24 mouse cellular contexts compared by ENCODE assay signal in genomic region chr14:54151272-54151671, GRCm38 (mm10).
DNase-seq lines count a peak whose midpoint lies in the region; ATAC-seq and TF ChIP-seq lines count a peak whose summit lies in the region.
"Had no signal": no experiment of that assay in that cellular context is flagged by ENCODE, and none has a peak within 500 bp of the region (broad histone marks: within the 10 kb centered on the region; RNA-seq: fewer than 3 reads in every experiment).

No protein-coding gene starts in this region.

- no peak for TF ChIP-seq POLR2A in thymus, adult 2 months (IDR thresholded peaks at IDR 0.05; ENCODE audit: control insufficient read depth, extremely low read depth, insufficient read depth, low read length, poor library complexity)

- no peak overlapping the region for H3K27ac ChIP-seq in heart, embryonic 10.5 days
- 0 out of 2 replicates have a peak overlapping the region, but pooled peaks have one; percentile 79 for H3K27ac ChIP-seq in liver, embryonic 13.5 days
- no peak overlapping the region for H3K27ac ChIP-seq in liver, embryonic 12.5 days
- peak overlapping the region; percentile 43; the same call in 1 of the 2 replicates for H3K27ac ChIP-seq in thymus, adult 2 months (ENCODE audit: control insufficient read depth, insufficient read depth, low read length)
- H3K27ac ChIP-seq: embryonic facial prominence, embryonic 13.5 days; embryonic facial prominence, embryonic 15.5 days; forebrain, embryonic 10.5 days; forebrain, embryonic 12.5 days had no signal

- peak; percentile 67 for DNase-seq in heart, embryonic 10.5 days (ENCODE audit: low spot score)
- no peak for DNase-seq in heart, adult 9 months (ENCODE audit: low spot score in 2 of 2)
- no peak for DNase-seq in liver, embryonic 13.5 days
- DNase-seq in thymus, adult 2 months = no peak
- DNase-seq in thymus, postnatal 14 days = no peak
- peak; percentile 7 for DNase-seq in thymus, postnatal 4 days
- no peak for DNase-seq in thymus, postnatal 36 days
- DNase-seq: adrenal gland, adult 2 months; adrenal gland, postnatal 10 days; adrenal gland, postnatal 25 days; cerebellum, adult 11 months; cerebellum, adult 18-20 months; cerebellum, adult 8-10 months; cerebellum, adult 9-11 months; cerebellum, postnatal 14 days; cerebellum, postnatal 36 days; embryo, embryonic 11 days had no signal

- H3K4me3 ChIP-seq in heart, embryonic 10.5 days = no peak overlapping the region
- H3K4me3 ChIP-seq in liver, embryonic 13.5 days (replicated peaks) = no peak overlapping the region
- H3K4me3 ChIP-seq in liver, embryonic 12.5 days = no peak overlapping the region
- H3K4me3 ChIP-seq in thymus, adult 2 months (ENCODE audit: control insufficient read depth, insufficient read depth, low read length) = no peak overlapping the region
- H3K4me3 ChIP-seq: embryonic facial prominence, embryonic 13.5 days; embryonic facial prominence, embryonic 15.5 days; erythroblast, embryonic 14.5 days; forebrain, embryonic 10.5 days; forebrain, embryonic 12.5 days had no signal

- 72% methylated on average over 3 of the region's 3 CpGs for WGBS in heart, embryonic 10.5 days
- 73% methylated on average over 3 of the region's 3 CpGs for WGBS in liver, embryonic 13.5 days (ENCODE audit: insufficient replicate concordance)
- 70% methylated on average over 3 of the region's 3 CpGs for WGBS in liver, embryonic 12.5 days (ENCODE audit: insufficient replicate concordance)
- WGBS in thymus, adult 2 months = 96% methylated on average over 3 of the region's 3 CpGs

- ATAC-seq in liver, embryonic 13.5 days (ENCODE audit: low read depth) = no peak
- ATAC-seq in liver, embryonic 12.5 days = no peak
- ATAC-seq: forebrain, embryonic 14.5 days had no signal

- no peak overlapping the region for H3K4me2 ChIP-seq in liver, embryonic 13.5 days
- H3K4me2 ChIP-seq in liver, embryonic 12.5 days = no peak overlapping the region
- H3K4me2 ChIP-seq: embryonic facial prominence, embryonic 13.5 days; embryonic facial prominence, embryonic 15.5 days; forebrain, embryonic 12.5 days had no signal

- no peak for TF ChIP-seq CTCF in thymus, adult 2 months (IDR thresholded peaks at IDR 0.05; ENCODE audit: borderline replicate concordance, control insufficient read depth, extremely low read depth, insufficient read depth, low read length, poor library complexity)

- no peak overlapping the region for H3K9ac ChIP-seq in liver, embryonic 13.5 days
- H3K9ac ChIP-seq in liver, embryonic 12.5 days = no peak overlapping the region
- H3K9ac ChIP-seq: embryonic facial prominence, embryonic 13.5 days; embryonic facial prominence, embryonic 15.5 days; forebrain, embryonic 12.5 days had no signal

- H3K4me1 ChIP-seq in heart, embryonic 10.5 days = peaks cover 23% of the 10 kb centered on the region
- H3K4me1 ChIP-seq in liver, embryonic 13.5 days (replicated peaks) = peaks cover 36% of the 10 kb centered on the region
- peaks cover 33% of the 10 kb centered on the region for H3K4me1 ChIP-seq in liver, embryonic 12.5 days
- peaks cover 55% of the 10 kb centered on the region for H3K4me1 ChIP-seq in thymus, adult 2 months (replicated peaks; ENCODE audit: control insufficient read depth, insufficient read depth, low read length)
- H3K4me1 ChIP-seq: embryonic facial prominence, embryonic 13.5 days; embryonic facial prominence, embryonic 15.5 days had no signal

- H3K9me3 ChIP-seq in heart, embryonic 10.5 days = no peaks in the 10 kb centered on the region
- no peaks in the 10 kb centered on the region for H3K9me3 ChIP-seq in liver, embryonic 13.5 days (replicated peaks)
- H3K9me3 ChIP-seq in liver, embryonic 12.5 days (replicated peaks) = no peaks in the 10 kb centered on the region
- H3K9me3 ChIP-seq: embryonic facial prominence, embryonic 13.5 days; embryonic facial prominence, embryonic 15.5 days; forebrain, embryonic 10.5 days; forebrain, embryonic 12.5 days had no signal

- H3K36me3 ChIP-seq in heart, embryonic 10.5 days = no peaks in the 10 kb centered on the region
- no peaks in the 10 kb centered on the region for H3K36me3 ChIP-seq in liver, embryonic 13.5 days
- no peaks in the 10 kb centered on the region for H3K36me3 ChIP-seq in liver, embryonic 12.5 days
- no peaks in the 10 kb centered on the region for H3K36me3 ChIP-seq in thymus, adult 2 months (ENCODE audit: control insufficient read depth, insufficient read depth, low read length)
- H3K36me3 ChIP-seq: embryonic facial prominence, embryonic 13.5 days; embryonic facial prominence, embryonic 15.5 days; forebrain, embryonic 10.5 days; forebrain, embryonic 12.5 days had no signal

- no peaks in the 10 kb centered on the region for H3K27me3 ChIP-seq in heart, embryonic 10.5 days (ENCODE audit: insufficient read depth, poor library complexity, severe bottlenecking)
- peaks cover 4% of the 10 kb centered on the region; the same call in 1 of the 2 replicates for H3K27me3 ChIP-seq in liver, embryonic 13.5 days
- peaks cover 4% of the 10 kb centered on the region; the same call in 1 of the 2 replicates for H3K27me3 ChIP-seq in liver, embryonic 12.5 days (replicated peaks)
- H3K27me3 ChIP-seq in thymus, adult 2 months (ENCODE audit: control insufficient read depth, insufficient read depth, low read length) = no peaks in the 10 kb centered on the region
- H3K27me3 ChIP-seq: embryonic facial prominence, embryonic 13.5 days; embryonic facial prominence, embryonic 15.5 days had no signal

Comparison
In these comparisons a context has a peak if more than half of its experiments do, and no peak if none do; other contexts are left out.
1. DNase-seq: peak in heart, embryonic 10.5 days (single experiment) and thymus, postnatal 4 days (single experiment); none in heart, adult 9 months (0 of 2), liver, embryonic 13.5 days (single experiment), thymus, adult 2 months (single experiment), thymus, postnatal 14 days (single experiment) and thymus, postnatal 36 days (0 of 2).
2. H3K27ac ChIP-seq: peak in liver, embryonic 13.5 days (single experiment) and thymus, adult 2 months (single experiment); none in heart, embryonic 10.5 days (single experiment) and liver, embryonic 12.5 days (single experiment).